Mouse (Mus musculus): ENCODE data around the gene Psmb7.

Psmb7 gene

DNA sequence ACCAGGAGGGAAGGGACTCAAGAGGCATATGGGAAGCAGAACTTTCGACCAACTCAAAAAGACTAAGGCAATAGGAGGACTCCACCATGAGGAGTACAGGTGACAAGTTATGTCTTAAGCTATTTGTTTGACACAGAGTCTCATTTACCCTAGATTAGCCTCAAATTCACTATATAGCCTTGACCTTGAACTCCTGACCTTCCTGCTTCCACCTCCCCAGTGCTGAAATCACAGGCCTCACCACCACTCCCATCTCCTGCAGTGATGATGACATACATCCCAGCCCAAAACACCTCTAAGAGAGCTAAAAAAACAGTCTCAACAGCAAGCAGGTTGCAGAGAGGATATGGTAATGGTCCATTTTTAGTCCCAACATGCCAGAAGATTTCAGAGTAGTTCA is 2.1 kb downstream of the Psmb7 start:
- in situ Hi-C loops (cut with MboI, MseI): no loop called here

DNA sequence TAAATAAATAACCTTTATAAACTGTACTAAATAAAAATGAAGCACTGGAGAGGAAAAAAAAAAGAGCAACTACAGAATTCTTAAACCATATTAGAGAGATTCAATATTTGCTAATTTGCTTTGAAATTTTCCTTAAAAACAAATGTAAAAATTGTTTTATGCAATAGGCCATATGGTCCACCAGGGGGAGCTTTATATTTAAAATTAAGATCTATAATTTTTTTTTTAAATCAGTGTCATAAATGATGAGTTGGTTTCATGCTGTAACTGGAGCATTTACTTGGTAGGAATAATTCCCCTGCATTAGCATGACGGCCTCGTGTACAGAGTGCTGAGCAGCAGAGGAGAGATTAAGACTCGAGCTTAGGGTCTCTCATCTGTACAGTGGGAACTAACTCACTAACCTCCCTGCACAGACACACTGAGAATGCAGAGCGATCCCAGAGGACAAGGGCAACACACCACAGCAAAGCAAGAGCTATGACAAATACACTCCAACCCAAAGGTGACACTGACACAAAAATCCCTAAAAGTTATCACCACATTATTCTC is 6.1 kb downstream of the Psmb7 start:
- in situ Hi-C loops (cut with MboI, MseI): no loop called here

DNA sequence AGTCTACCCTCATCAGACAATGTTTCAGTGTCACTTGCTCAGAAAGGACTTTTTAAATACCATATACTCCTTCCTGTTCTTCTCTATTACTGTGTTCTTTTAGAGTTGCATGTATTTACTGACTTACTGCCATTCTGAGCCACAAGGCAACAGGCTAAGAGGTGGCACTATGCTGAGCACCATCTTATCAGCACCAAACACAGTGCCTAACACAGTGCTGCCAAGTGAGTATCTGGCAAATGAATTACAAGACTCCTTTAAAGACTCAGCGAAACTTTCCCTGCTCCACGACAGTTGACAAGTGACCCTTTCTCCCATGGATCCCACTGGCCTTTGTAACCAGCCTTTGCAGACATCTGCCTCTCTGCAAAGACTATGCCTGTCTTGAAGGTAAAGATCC is 13.3 kb downstream of the Psmb7 start:
- in situ Hi-C loops (cut with MboI, MseI): no loop called here

DNA sequence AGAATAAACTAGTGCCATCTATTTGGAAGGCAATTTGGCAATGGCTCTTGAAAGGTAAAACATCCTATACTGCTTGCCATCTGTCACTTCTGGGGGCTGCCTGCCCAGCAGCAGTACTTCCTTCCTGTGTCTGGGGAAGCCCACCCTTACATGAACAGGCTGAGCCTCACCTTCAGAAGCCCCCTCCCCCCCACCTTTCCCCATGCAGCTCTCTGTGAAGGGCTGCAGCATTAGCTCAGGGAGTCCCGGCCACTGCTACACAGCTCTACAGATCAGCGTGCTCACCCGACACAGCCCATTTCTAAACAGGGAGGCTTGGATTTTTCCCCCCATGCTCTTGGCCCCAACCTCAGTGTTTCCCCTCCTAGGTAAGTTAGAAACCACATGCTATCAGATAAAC is 14.4 kb downstream of the Psmb7 start:
- in situ Hi-C loops (cut with MboI, MseI): no loop called here

DNA sequence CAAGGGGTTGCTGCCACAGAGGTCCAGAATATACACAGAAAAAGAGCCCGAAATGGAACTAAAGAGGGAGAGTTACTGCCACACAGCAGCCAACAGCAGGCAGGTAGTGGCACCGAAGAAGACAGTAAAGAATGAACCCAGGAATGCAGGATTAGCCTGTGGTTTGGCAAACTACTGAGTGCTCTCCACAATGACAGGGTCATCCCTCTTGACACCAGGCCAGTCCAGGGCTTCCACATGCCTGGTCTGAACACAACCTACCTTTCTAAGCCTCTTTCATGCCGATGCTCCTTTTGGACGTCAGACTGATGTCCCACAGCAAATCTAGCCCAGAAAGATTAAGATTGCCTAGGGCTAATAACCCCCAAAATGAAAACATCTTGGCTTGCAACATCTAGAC is 15.1 kb downstream of the Psmb7 start:
- in situ Hi-C loops (cut with MboI, MseI): no loop called here

DNA sequence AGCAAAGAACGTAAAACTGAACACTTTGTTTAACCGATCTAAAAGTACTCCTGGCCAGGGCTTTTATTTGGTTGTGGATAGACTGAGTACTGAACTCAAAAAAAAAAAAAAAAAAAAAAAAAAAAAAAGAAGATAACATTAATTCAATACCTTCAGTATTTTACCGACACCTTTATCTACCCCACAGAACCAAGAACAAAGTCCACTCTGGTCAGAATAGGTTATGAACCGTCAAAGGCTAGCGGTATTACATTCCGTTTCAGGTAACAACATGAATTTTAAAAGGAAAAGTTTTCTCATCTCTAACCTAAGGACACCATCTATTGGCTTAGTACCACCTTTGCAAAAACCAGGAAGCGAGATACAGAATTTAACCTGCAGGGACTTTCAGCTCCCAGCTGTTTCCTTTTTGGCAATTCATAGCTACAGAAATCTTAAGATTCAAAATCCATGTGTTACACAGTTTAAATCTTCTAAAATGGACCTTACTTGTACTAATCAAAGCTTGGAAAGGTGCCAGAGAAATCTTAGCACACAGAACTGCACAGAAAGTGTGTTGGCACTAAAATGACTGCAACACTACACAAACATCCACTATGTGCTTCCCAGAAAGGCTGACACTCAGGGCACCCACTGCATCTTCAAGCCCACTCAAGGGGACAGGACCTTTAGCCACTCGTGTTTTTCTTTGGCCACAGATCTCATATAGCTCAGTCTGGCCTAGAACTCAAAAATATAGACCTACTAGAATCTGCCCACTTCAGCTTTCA is 19.9 kb downstream of the Psmb7 start:
- in situ Hi-C loops (cut with MboI, MseI): no loop called here

DNA sequence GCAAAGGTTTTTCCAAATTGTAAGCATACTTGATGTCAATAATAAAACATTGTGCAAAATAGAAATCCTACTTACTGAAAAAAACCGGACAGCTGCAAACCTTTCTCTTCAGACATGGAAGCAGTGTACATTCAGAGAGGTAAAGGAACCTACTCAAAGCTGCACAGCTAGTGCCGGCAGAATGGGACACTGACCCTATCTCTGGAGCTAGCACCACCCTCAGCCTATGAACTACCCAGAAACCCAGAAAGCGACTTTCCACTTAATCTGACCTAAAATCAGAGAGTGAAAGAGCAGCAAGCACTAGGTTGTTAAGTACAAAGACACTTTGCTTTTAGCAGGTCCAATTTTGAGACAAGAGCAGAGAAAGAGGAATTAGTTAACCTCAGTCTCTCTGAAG is 20.5 kb downstream of the Psmb7 start:
- in situ Hi-C loops (cut with MboI, MseI): no loop called here

DNA sequence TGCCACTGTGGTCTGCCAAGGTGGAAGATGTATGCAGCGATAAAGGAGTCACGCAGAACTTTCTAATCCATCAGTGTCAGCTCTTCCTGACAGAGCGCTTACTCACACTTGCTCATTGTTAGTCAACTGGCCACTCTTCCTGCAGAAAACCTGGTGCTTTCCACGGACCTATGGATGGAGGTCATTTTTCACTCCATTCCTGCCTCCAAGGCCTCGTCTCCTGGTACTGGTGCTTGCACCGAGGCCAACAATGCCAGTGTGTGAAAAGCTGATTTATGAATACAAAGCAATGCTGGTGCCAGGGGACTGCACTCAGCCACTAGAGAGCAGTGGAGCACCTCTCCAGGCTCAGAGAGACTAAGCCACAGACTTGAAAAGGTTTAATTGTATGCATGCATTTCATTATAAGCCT is 22.3 kb downstream of the Psmb7 start:
- in situ Hi-C loops (cut with MboI, MseI): no loop called here

DNA sequence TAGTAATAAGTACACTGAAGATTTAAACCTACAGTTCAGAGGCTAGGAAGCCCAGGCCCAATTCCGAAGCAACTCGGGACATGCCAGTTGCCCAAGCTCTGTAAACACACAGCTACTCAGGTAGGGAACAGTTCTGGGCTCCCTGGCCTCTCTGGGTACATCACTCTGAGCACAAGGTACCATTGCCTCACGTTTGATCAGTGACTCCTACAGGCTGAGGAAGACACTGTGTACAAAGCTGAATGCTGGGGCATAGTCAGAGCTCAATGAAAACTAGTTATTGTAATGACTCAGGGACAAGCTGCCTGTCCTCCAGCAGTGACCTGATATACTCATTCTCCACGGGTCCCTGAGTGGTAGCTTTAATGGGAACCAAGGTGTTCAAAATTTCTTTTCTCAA is 22.8 kb downstream of the Psmb7 start:
- in situ Hi-C loops (cut with MboI, MseI): no loop called here

DNA sequence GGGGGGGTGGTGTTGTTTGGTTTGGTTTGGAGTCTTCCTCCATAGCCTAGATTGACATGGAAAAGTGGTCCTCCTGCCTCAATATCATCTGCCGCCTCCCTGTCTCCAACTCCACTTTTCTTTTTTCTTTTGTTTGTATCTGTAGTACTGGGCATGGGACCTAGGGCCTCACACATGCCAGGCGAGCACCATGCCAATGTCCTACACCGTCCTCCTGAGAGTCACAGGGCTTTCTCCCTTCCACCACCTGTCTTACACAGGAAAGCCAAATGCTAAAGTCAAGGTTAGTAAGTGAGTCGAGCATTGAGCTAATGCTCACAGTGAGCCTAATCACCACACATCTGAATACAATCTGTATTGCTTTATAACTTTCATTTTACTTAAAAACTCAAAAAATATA is 24.1 kb downstream of the Psmb7 start:
- in situ Hi-C loops (cut with MboI, MseI): no loop called here

DNA sequence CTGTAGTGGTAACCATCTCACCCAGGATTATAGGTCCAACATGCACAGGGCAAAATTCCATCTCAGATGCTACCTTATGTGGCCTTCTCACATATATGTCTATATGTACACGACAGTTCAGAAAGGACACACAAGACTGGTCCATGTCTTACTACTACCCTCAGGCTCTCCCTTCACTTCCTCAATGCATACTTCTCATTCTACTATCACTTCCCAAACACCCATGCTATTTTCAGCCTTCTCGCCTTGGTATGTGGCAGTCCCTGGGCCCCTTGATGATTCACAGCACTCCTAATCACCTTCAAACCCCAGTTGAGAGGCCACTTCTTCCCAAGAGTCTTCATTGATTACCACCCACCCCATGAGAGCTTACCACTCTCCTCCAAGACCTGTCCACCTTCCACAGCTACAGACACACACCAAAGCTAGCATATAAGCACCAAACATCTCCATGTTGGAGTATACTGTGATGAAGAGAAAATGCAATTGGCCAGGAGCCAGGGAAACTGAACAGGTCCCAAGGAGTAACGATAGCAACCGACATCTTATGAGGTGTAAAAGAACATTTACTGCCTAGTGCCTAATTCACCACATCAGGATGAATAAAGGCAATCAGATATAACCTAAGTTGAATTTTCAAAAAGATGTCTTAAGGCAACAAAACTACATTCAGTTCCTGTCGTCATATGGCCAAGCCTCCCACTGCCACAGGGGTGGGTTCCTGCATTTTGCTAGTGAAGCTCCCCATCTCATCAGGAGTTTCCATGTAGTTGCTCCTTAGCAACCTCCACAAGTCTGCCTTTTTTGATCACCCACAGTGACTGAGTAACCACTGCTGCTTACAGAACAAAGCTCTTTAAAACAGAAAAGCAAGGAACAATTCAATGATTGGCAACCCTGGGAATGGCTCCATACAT is 26.7 kb downstream of the Psmb7 start:
- in situ Hi-C loops (cut with MboI, MseI): no loop called here

DNA sequence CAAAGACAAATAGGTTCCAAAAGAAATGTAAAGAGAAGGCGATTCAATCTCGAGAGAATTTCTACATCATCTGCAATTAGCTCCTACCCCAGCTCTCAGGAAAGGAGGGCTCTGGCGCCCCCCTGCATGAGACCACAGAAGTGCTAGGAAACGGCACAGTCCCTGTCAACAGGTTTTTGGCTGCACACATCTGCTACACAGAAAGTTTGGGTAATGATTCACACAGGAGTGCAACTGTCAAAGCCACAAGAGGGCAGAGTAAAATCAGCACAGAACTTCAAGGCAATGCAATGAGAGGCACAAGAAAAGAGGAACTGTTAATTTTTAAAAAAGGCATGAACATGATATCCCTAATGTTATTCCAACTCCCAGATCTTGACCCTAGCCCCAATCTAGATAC is 27.8 kb downstream of the Psmb7 start:
- in situ Hi-C loops (cut with MboI, MseI): no loop called here

DNA sequence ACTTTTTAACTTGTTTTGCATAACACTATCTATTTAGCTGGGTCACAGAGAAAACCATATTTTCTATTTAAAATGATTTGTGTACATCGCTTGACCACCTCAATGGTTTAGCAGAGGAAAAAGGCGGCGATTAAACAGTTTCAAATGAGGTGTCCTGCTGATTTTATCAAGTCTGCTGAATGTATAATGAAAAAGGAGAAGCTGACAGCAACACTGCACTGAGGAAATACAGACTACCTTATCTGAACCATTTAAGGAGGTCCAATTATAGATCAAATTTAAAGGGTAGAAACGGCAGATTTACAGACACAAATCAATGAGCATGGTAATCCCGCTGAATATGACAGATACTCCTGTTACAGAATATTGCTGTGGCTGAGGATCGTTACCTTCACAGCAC is 29.4 kb downstream of the Psmb7 start:
- in situ Hi-C loops (cut with MboI, MseI): no loop called here

DNA sequence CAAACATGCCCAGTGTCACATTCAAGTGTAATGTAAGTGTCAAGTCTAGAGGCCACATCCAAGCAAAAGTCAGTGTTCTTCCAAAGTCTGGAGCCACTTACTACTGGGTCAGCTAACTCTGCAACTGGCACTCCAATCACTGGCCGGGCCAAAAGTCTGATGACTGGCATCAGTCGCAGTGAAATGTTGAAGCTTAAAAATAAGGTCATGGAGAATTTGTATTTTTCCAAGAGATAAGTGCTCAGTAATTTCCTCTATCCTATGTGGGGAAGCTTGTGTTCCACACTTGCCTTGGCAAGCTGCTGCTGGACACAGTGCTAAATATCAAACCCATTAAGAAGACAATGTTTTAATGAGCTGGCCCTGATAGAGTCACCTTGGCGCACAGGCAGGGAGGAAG is 30.3 kb downstream of the Psmb7 start:
- in situ Hi-C loops (cut with MboI, MseI): no loop called here

DNA sequence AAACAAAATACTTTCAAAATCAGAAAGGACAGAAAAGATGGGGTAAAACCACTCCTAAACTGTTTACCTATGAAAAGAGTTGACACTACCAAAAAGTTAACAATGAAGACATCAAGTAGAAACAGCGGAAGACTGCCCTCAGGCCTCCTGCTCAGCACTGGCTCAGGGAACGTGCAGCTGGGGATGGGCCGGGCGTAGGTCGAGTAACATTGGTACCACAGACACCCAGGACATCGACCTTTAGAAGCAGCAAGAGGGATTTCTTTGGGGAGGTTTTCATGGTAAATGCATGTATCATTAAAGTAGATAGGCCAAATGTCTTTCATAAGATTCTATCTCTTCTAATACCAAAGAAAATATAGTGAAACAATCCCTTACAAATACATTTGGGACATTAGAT is 31.3 kb downstream of the Psmb7 start:
- in situ Hi-C loops (cut with MboI, MseI): no loop called here

DNA sequence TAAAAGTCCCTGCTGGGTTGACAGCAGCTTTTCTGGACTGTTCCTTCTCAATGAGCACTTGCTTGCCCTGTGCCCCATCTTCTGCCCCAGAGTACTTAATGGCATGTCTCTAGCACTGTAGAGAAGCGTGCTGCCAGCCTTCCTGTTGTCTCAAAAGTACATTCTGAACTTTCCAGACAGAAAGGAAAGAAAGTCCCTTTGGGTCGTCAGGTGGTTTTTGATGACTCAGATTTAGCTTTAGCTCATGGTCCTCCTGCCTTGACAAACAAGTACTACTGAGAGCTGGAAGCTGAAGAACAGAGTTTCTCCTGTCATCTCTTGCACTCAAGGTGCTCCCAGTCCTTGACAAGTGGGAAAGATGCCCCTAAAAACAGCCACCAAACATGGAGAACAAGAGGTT is 33.7 kb downstream of the Psmb7 start:
- in situ Hi-C loops (cut with MboI, MseI): no loop called here

DNA sequence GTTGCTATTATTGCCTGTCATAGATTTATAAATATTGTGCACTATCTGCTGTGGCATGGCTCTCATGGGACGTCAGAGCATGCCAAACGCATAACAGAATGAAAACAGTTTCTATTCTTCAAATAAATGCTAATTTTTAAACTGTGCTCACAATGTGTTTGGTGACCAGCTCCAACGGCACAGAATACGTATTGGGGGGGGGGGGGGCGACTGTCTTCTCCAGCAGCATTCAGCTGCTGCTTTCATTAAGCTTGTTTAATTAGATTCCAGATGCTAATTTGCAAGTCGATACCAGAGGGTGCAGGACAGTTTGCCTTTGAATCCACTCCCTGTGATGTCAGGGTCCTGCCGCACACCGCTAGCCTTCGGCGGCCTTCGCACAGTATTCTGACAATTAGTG is 34.6 kb downstream of the Psmb7 start:
- in situ Hi-C loops (cut with MboI, MseI): no loop called here

DNA sequence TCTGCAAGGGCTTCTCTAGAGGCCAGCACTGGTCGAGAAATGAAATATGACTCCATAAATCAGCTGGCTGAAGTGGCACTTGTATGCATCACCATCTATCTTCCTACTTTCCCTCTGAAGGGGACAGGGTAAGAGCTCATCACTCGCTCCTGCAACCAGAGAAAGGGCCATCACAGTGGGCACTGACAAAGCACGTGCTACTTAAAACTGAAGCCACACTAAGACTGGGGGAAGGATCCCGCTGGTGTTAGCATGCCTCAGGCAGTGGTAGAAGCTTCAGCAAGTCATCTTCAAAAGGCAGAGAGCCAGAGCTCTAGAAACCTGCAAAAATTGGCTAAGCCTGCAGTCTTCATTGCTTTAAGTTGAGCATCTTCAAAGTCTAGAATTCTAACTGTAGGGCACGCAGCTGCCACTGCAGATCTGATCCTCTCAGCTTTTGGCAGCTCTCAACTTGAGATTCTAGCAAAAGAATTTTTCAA is 35.0 kb downstream of the Psmb7 start:
- in situ Hi-C loops (cut with MboI, MseI): no loop called here

DNA sequence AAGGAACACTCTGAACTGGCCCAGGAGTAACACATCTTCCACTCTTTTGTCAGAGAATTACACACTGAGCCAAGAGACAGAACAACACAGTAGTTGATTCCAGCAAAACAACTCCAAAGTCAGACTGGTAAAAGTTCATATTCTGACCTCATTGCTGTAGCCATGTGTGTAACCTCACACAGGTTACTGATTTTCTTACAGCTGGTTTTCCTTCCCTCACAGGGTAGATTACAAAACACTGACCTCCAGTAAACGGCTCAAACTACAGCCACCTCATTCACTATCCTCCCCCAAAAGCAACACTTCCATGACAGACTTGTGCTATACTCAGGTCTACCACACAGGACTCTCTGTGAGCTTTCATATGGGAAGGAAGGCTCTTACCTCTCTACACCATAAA is 36.2 kb downstream of the Psmb7 start:
- in situ Hi-C loops (cut with MboI, MseI): no loop called here

DNA sequence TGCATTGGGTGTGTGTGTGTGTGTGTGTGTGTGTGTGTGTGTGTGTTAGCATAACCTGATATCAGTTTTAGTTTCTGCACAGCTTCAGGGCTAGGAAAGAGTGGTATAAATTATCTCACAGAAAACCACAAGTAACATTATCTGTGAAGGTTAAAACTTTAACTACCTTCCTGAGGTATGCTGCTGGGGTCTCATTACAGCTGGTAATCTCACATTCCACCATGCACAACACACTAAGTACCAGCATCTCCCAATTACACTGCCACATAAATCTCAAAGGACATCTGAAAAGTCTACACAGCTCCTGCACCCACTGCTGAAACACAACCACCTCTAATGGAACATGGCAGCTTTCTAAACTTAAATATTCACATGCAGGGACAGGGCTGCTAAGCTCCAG is 43.0 kb downstream of the Psmb7 start:
- in situ Hi-C loops (cut with MboI, MseI): no loop called here

DNA sequence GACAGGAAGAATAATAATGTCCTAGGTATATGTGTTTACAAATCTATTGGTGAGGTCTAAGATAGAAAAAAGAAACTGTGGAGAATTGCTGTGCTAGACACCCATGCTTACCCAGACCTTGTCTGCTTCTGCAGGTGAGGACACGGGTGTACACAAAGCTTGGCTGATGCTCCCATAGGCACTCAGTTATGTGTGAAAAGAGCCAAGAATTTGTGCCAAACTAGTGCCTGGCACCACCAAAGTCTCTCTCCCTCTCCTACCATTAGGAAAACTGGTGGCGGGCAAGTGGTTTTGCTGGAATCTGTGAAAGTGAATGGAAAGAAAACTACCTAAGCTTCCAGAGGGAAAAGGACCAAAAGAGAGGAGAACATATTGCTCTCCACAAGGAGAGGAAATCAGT is 45.5 kb downstream of the Psmb7 start:
- in situ Hi-C loops (cut with MboI, MseI): loop anchor here (25.0 kb wide), 1 partner anchor 161 kb away; no protein-coding TSS in a partner anchor

DNA sequence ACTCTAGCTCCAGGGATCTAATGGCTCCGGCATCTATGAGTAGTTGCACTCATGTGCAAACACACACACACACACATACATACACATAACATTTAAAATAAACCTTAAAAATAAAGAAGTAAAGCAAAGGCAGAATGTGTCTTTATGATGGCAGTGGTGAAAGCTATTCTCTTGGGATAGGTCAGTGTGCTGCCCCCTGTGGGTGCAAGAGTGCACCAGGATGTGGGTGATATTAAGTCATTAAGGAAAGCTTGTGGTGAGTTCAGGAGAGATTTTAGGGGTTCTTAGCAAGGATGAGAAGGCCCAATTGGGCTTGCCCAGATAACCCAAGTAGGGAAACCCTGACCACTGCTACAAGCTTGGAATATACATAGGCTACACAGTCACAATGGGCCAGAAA is 46.0 kb downstream of the Psmb7 start:
- in situ Hi-C loops (cut with MboI, MseI): loop anchor here (25.0 kb wide), 1 partner anchor 161 kb away; no protein-coding TSS in a partner anchor
